Mouse (Mus musculus) forebrain, embryonic 10.5 days (tissue): ENCODE measurements around the gene Gm28079. TPM values are rescaled to one million over a fixed set of nuclear protein-coding genes. Genes with fewer than 3 reads are reported as not detected.
"Not testable (repeated sequence)": the region's sequence is repeated elsewhere in the genome, so short reads cannot be mapped to it uniquely, and the experiment has no call there.

Source experiments
- DNase-seq: peaks from one replicate; pipeline ENCODE4 v3.0.0-alpha.2; 2017; ENCODE audit warnings: low spot score; ENCODE audit errors: extremely low spot score
- H3K27ac ChIP-seq: fragments of 300-500 bp; sonication (generic); 2 replicates; pipeline ENCODE4 v1.5.1; 2016; ENCODE audit warnings: mild to moderate bottlenecking
- H3K27me3 ChIP-seq: fragments of 300-500 bp; sonication (generic); 2 replicates; pipeline ENCODE4 v1.6.1; 2016; ENCODE audit warnings: mild to moderate bottlenecking; ENCODE audit not compliant: poor library complexity, severe bottlenecking
- H3K36me3 ChIP-seq: fragments of 300-500 bp; sonication (generic); replicated peaks from 2 replicates; pipeline ENCODE4 v1.6.1; 2016; ENCODE audit warnings: mild to moderate bottlenecking, moderate library complexity
- H3K4me1 ChIP-seq: fragments of 300-500 bp; sonication (generic); 2 replicates; pipeline ENCODE4 v1.6.1; 2016
- H3K4me3 ChIP-seq: fragments of 300-500 bp; sonication (generic); 2 replicates; pipeline ENCODE4 v1.5.1; 2016; ENCODE audit warnings: mild to moderate bottlenecking, moderate library complexity
- H3K9me3 ChIP-seq: fragments of 300-500 bp; sonication (generic); 2 replicates; pipeline ENCODE4 v1.6.1; 2016; ENCODE audit warnings: mild to moderate bottlenecking, moderate library complexity
- WGBS: fragments of 180-500 bp; shearing (Covaris S2); methylation state at CpG from one replicate; pipeline ENCODE4 v1.1.7; 2016; 5-methylcytosine and 5-hydroxymethylcytosine counted together
- polyA plus RNA-seq: library from polyadenylated mRNA; unstranded; fragments of >200 nt; fragmentation: Nextera tagmentation; extraction: Ambion mirVana; gene quantifications from 2 replicates; pipeline ENCODE4 v1.2.1, GENCODE M21; 2016

Gm28079 gene
- polyA plus RNA-seq, result not detected in 2 replicates

GRCm38 (mm10) chrY:70014799-70015198 is at the start of gene Gm28079:
Gene Gm28079, minus strand, starts transcription at chrY:70014899.
- H3K27ac ChIP-seq, H3K9me3 ChIP-seq: not testable (repeated sequence)
- WGBS, result no CpG with 5 or more reads among the region's 1 CpGs

More at GRCm38 (mm10) chrY:70014799-70015198, at the start of gene Gm28079:
- not testable (repeated sequence) for DNase-seq, H3K4me3 ChIP-seq, H3K27me3 ChIP-seq, H3K4me1 ChIP-seq, H3K36me3 ChIP-seq
